Mouse (Mus musculus) left cerebral cortex, adult 11 months (tissue): ENCODE measurements around the gene Miox.

Experiments used
- DNase-seq: peaks from one replicate; pipeline ENCODE4 v3.0.0; 2022; ENCODE audit warnings: low spot score

Gene Miox

GRCm38 (mm10) chr15:89316146-89316545, 18.1 kb upstream of the Miox start:
- DNase-seq: no peak

- DNase-seq: no peak
These were observed 12.9 kb upstream of the Miox start for GRCm38 (mm10) chr15:89321264-89321663.

- no peak for DNase-seq
These were observed 11.3 kb upstream of the Miox start, which contains the start of gene Adm2 for GRCm38 (mm10) chr15:89322670-89323522. Adm2 (plus strand) TSS chr15:89322720.

- DNase-seq: no peak
These were observed 10.5 kb upstream of the Miox start for GRCm38 (mm10) chr15:89323656-89324055.

- DNase-seq: no peak
These were observed 7.8 kb upstream of the Miox start for GRCm38 (mm10) chr15:89326441-89326840.

GRCm38 (mm10) chr15:89334774-89335537, 758 bp downstream of the Miox start:
- DNase-seq: no peak

- no peak for DNase-seq
These were observed 2.2 kb downstream of the Miox start for GRCm38 (mm10) chr15:89336422-89336821.

GRCm38 (mm10) chr15:89339696-89340095, 5.5 kb downstream of the Miox start:
- DNase-seq: no peak

- no peak for DNase-seq
These were observed 5.9 kb downstream of the Miox start for GRCm38 (mm10) chr15:89340136-89340535.

- no peak for DNase-seq
These were observed 7.5 kb downstream of the Miox start for GRCm38 (mm10) chr15:89341678-89342077.

GRCm38 (mm10) chr15:89343325-89343724, 9.1 kb downstream of the Miox start:
- no peak for DNase-seq

GRCm38 (mm10) chr15:89350447-89350846, 16.2 kb downstream of the Miox start:
- no peak for DNase-seq

- DNase-seq: no peak
These were observed 17.1 kb downstream of the Miox start for GRCm38 (mm10) chr15:89351302-89351701.

- no peak for DNase-seq
These were observed 17.9 kb downstream of the Miox start for GRCm38 (mm10) chr15:89352054-89352453.

GRCm38 (mm10) chr15:89352795-89353194, 18.6 kb downstream of the Miox start:
- no peak for DNase-seq

GRCm38 (mm10) chr15:89353837-89354236, 19.6 kb downstream of the Miox start:
- DNase-seq: no peak

GRCm38 (mm10) chr15:89354455-89354854, 20.3 kb downstream of the Miox start:
- DNase-seq: no peak

- DNase-seq: peak; percentile 91
These were observed 21.3 kb downstream of the Miox start, which contains the start of the genes Lmf2 and Ncaph2 for GRCm38 (mm10) chr15:89355241-89356187. Lmf2 (minus strand) TSS chr15:89355659. Ncaph2 (plus strand) TSS chr15:89355719.

- no peak for DNase-seq
These were observed 22.2 kb downstream of the Miox start for GRCm38 (mm10) chr15:89356372-89356771.

GRCm38 (mm10) chr15:89358784-89359183, 24.6 kb downstream of the Miox start:
- no peak for DNase-seq

- DNase-seq: no peak
These were observed 28.9 kb downstream of the Miox start for GRCm38 (mm10) chr15:89363051-89363450.

- no peak for DNase-seq
These were observed 30.9 kb downstream of the Miox start for GRCm38 (mm10) chr15:89365141-89365551.
